Mouse (Mus musculus) kidney, embryonic 14.5 days (tissue): ENCODE measurements around the gene Hoxd4. TPM values are rescaled to one million over a fixed set of nuclear protein-coding genes. Genes with fewer than 3 reads are reported as not detected.

Experiments used
- ATAC-seq: fragments of 200-750 bp; cut with Nextera tagmentation; 2 replicates; pipeline ENCODE4 v1.8.0; 2017; ENCODE audit warnings: moderate number of reproducible peaks, mild to moderate bottlenecking, moderate TSS enrichment, moderate library complexity; ENCODE audit not compliant: low FRiP score, low TSS enrichment
- H3K27ac ChIP-seq: fragments of 300-500 bp; sonication (generic); 2 replicates; pipeline ENCODE4 v1.5.1; 2014; ENCODE audit warnings: low read depth, mild to moderate bottlenecking, low read length, moderate library complexity, mixed read lengths
- H3K27me3 ChIP-seq: fragments of 300-500 bp; sonication (generic); 2 replicates; pipeline ENCODE4 v1.6.1; 2014; ENCODE audit warnings: mild to moderate bottlenecking, low read length; ENCODE audit not compliant: control insufficient read depth, insufficient read depth
- H3K36me3 ChIP-seq: fragments of 300-500 bp; sonication (generic); 2 replicates; pipeline ENCODE4 v1.6.1; 2014; ENCODE audit warnings: low read length, mixed read lengths; ENCODE audit not compliant: control insufficient read depth, insufficient read depth
- H3K4me1 ChIP-seq: fragments of 300-500 bp; sonication (generic); 2 replicates; pipeline ENCODE4 v1.6.1; 2014; ENCODE audit warnings: low read length, mixed read lengths; ENCODE audit not compliant: control insufficient read depth, insufficient read depth
- H3K4me2 ChIP-seq: fragments of 300-500 bp; sonication (generic); replicated peaks from 2 replicates; pipeline ENCODE4 v1.6.1; 2014; ENCODE audit warnings: low read depth, mild to moderate bottlenecking, low read length
- H3K4me3 ChIP-seq: fragments of 300-500 bp; sonication (generic); 2 replicates; pipeline ENCODE4 v1.5.1; 2014; ENCODE audit warnings: mild to moderate bottlenecking, low read length
- H3K9ac ChIP-seq: fragments of 300-500 bp; sonication (generic); 2 replicates; pipeline ENCODE4 v1.6.1; 2014; ENCODE audit warnings: low read depth, mild to moderate bottlenecking, low read length, moderate library complexity
- H3K9me3 ChIP-seq: fragments of 300-500 bp; sonication (generic); 2 replicates; pipeline ENCODE4 v1.6.1; 2016; ENCODE audit warnings: low read length; ENCODE audit not compliant: control insufficient read depth
- WGBS: fragments of 180-500 bp; shearing (Covaris S2); extraction: QIAGEN DNeasy Blood & Tissue Kit; methylation state at CpG from one replicate; pipeline ENCODE4 v1.1.7; 2014; 5-methylcytosine and 5-hydroxymethylcytosine counted together
- polyA plus RNA-seq: library from polyadenylated mRNA; unstranded; fragments of >200 nt; fragmentation: Nextera tagmentation; extraction: Ambion mirVana; gene quantifications from 2 replicates; pipeline ENCODE4 v1.2.1, GENCODE M21; 2014

Hoxd4 gene
- polyA plus RNA-seq = 6.3 and 18.7 TPM in 2 replicates

GRCm38 (mm10) chr2:74711721-74712621 is at the start of gene Hoxd4, which contains the start of gene Hoxd3:
Hoxd4 (plus strand) TSS chr2:74711929.
Hoxd3 (plus strand) TSS chr2:74711927.
- peak within 1 kb of the TSS; percentile 93 for H3K9ac ChIP-seq
- H3K4me1 ChIP-seq = peaks cover 41% of the 10 kb centered on the region
- H3K4me3 ChIP-seq = peak within 1 kb of the TSS; percentile 66
- under 1% methylated on average over 65 of the region's 65 CpGs for WGBS
- no peaks in the 10 kb centered on the region for H3K9me3 ChIP-seq
- peak within 1 kb of the TSS; percentile 98 for H3K27ac ChIP-seq
- H3K4me2 ChIP-seq = peak within 1 kb of the TSS; percentile 69
- H3K36me3 ChIP-seq = no peaks in the 10 kb centered on the region
- peak; percentile 40 for ATAC-seq
- H3K27me3 ChIP-seq = no peaks in the 10 kb centered on the region

- Histone ChIP-seq H3K36me3 (no peaks in the 10 kb centered on the region), H3K9me3 (no peaks in the 10 kb centered on the region), H3K27me3 (peaks cover 93% of the 10 kb centered on the region), H3K4me1 (peaks cover 15% of the 10 kb centered on the region; the same call in 1 of the 2 replicates), H3K4me2 (no peak overlapping the region; the same call in 1 of the 2 replicates), H3K27ac (no peak overlapping the region), H3K9ac (no peak overlapping the region), H3K4me3 (no peak overlapping the region)
- WGBS = 1% methylated on average over 18 of the region's 18 CpGs
- 0 out of 2 replicates have a peak, but pooled peaks have one; percentile 40 for ATAC-seq
Measured at GRCm38 (mm10) chr2:74663291-74663925, 48.3 kb upstream of the Hoxd4 start.

- Histone ChIP-seq H3K9me3 (no peaks in the 10 kb centered on the region), H3K27ac (no peak overlapping the region), H3K4me1 (peaks cover 10% of the 10 kb centered on the region; the same call in 1 of the 2 replicates), H3K27me3 (peaks cover 88% of the 10 kb centered on the region), H3K4me2 (no peak overlapping the region), H3K9ac (no peak overlapping the region), H3K36me3 (no peaks in the 10 kb centered on the region), H3K4me3 (no peak overlapping the region)
- no peak for ATAC-seq
- 4% methylated on average over 7 of the region's 7 CpGs for WGBS
Measured at GRCm38 (mm10) chr2:74666411-74666810, 45.3 kb upstream of the Hoxd4 start.

GRCm38 (mm10) chr2:74667191-74667841 is 44.4 kb upstream of the Hoxd4 start:
- no peak for ATAC-seq
- WGBS = under 1% methylated on average over 36 of the region's 36 CpGs
- H3K27me3 ChIP-seq = peaks cover 87% of the 10 kb centered on the region
- no peak overlapping the region for H3K9ac ChIP-seq
- H3K4me1 ChIP-seq = peaks cover 10% of the 10 kb centered on the region; the same call in 1 of the 2 replicates
- no peak overlapping the region for H3K27ac ChIP-seq
- no peaks in the 10 kb centered on the region for H3K9me3 ChIP-seq
- H3K4me3 ChIP-seq = peak overlapping the region; percentile 47
- H3K36me3 ChIP-seq = no peaks in the 10 kb centered on the region
- peak overlapping the region; percentile 83 for H3K4me2 ChIP-seq

- Histone ChIP-seq H3K36me3 (no peaks in the 10 kb centered on the region), H3K27ac (no peak within 1 kb of the TSS), H3K9ac (peak within 1 kb of the TSS; percentile 46), H3K9me3 (no peaks in the 10 kb centered on the region), H3K27me3 (peaks cover 83% of the 10 kb centered on the region), H3K4me2 (peak within 1 kb of the TSS; percentile 83), H3K4me3 (peak within 1 kb of the TSS; percentile 47), H3K4me1 (peaks cover 10% of the 10 kb centered on the region; the same call in 1 of the 2 replicates)
- WGBS = 0% methylated on average over 10 of the region's 51 CpGs
- peak; percentile 66 for ATAC-seq
Measured at GRCm38 (mm10) chr2:74667842-74668357, 43.8 kb upstream of the Hoxd4 start, which contains the start of gene Hoxd13. Hoxd13 (plus strand) TSS chr2:74668310.

GRCm38 (mm10) chr2:74668370-74669229 is 43.1 kb upstream of the Hoxd4 start:
- no peak overlapping the region for H3K27ac ChIP-seq
- H3K4me1 ChIP-seq = peaks cover 7% of the 10 kb centered on the region; the same call in 1 of the 2 replicates
- peak overlapping the region; percentile 47 for H3K4me3 ChIP-seq
- no peaks in the 10 kb centered on the region for H3K36me3 ChIP-seq
- no peaks in the 10 kb centered on the region for H3K9me3 ChIP-seq
- H3K27me3 ChIP-seq = peaks cover 76% of the 10 kb centered on the region
- peak; percentile 29 for ATAC-seq
- peak overlapping the region; percentile 46 for H3K9ac ChIP-seq
- under 1% methylated on average over 51 of the region's 74 CpGs for WGBS
- peak overlapping the region; percentile 83 for H3K4me2 ChIP-seq

GRCm38 (mm10) chr2:74669230-74669578 is 42.5 kb upstream of the Hoxd4 start:
- WGBS = 3% methylated on average over 3 of the region's 3 CpGs
- Histone ChIP-seq H3K9me3 (no peaks in the 10 kb centered on the region), H3K9ac (no peak overlapping the region), H3K27me3 (peaks cover 72% of the 10 kb centered on the region), H3K36me3 (no peaks in the 10 kb centered on the region), H3K4me2 (no peak overlapping the region), H3K4me3 (no peak overlapping the region), H3K27ac (no peak overlapping the region), H3K4me1 (peaks cover 8% of the 10 kb centered on the region; the same call in 1 of the 2 replicates)
- no peak for ATAC-seq
